Mouse (Mus musculus) kidney, adult 11 months (tissue): ENCODE results near the gene A530032D15Rik.
"Not testable (repeated sequence)": the region's sequence is repeated elsewhere in the genome, so short reads cannot be mapped to it uniquely, and the experiment has no call there.

Experiments
- DNase-seq: peaks from one replicate; pipeline ENCODE4 v3.0.0; 2022

A530032D15Rik gene

GRCm38 (mm10) chr1:85109753-85110152 is at the start of gene A530032D15Rik:
Gene A530032D15Rik, minus strand, starts transcription at chr1:85109853.
- not testable (repeated sequence) for DNase-seq

DNA sequence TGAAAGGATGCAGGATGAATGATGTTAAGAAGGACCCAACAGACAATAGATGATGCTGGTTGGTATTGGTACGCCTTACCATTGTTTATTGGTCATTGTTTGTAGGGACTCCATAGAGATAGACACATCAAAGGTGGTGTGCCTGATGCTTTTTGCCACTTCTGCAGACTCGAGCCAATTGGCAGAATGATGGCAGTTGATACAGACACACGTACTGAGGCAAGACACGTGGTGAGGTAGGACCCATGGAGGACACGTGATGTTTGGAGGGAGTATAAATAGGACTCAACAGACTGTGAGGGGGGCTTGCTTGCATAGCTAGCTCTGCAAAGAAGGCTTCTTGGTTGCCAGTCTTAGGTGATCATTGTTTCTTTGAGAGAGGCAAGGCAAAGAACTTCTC is 45.5 kb upstream of the A530032D15Rik start:
- not testable (repeated sequence) for DNase-seq

GRCm38 (mm10) chr1:85133671-85134070 is 24.0 kb upstream of the A530032D15Rik start:
- DNase-seq: not testable (repeated sequence)

GRCm38 (mm10) chr1:85121841-85122240 is 12.2 kb upstream of the A530032D15Rik start:
- DNase-seq: not testable (repeated sequence)

DNA sequence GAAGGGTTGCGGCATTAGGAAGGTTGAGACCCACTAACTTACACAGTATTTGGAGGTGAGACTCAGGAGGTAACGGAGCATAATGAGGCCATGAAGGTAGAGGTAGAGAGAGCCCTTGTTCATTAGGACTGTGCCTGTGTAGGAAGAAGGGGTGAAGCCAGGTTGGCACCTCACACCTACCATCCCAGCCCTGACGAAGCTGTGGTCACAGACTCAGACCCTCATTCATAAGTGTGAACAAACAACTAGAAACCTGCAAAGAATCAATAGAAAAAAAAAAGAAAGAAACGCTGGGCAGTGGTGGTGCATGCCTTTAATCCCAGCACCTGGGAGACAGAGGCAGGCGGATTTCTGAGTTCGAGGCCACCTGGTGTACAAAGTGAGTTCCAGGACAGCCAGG is 8.7 kb upstream of the A530032D15Rik start:
- DNase-seq: not testable (repeated sequence)

DNA sequence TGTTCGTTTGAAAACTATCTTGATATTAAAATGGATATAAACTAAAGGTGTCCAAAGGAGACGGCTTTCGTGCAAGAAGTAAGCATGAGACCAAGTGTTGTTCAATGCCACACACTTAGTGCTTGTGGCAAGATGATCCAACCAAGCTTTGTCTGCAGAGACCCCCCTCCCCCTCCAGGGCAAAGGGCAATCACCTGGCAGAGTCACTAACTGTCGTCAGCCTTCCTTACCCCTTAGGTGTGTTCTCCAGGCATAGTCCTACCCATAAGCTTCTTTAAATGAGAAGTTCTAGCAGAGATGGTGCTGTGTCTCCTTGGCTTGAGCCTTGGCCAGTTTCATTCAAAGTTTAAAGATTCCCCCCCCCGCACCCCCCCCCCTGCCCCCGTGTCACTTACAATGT is 7.9 kb upstream of the A530032D15Rik start:
- DNase-seq: not testable (repeated sequence)

DNA sequence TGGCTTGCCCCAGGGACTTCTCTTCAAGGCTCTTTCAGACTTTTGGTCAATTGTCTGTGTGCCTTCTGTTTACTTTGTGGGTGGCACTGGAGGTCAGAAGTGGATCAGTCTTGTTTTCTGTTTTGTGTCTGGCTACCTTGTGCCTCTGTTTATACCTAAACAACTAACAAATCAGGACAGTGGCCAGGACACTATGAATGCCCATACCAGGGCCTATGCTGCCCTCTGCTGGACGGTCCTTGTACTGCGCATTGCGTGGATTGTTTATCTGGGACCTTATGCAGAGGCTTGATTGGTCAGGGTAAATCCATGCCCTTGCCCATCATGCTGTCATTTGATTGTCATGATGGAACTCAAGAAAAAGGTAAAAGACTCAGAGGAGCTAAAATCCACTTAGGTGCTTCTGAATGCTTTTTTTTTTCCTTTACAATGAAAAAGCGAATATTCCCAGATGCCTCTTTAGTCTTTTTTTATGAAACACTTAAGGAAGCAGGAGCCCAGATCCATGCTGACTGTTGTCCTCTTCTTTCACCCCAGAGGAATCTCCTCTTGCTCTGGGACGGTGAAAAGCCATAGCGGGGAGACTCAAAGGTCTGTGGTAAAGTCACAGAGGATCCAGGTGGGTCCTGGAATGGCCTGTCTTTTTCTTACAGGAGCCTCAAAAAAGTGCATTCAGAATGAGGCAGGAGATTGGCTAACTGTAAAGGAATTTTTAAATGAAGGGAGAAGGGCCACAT is 5.2 kb upstream of the A530032D15Rik start:
- DNase-seq: peak; percentile 65

DNA sequence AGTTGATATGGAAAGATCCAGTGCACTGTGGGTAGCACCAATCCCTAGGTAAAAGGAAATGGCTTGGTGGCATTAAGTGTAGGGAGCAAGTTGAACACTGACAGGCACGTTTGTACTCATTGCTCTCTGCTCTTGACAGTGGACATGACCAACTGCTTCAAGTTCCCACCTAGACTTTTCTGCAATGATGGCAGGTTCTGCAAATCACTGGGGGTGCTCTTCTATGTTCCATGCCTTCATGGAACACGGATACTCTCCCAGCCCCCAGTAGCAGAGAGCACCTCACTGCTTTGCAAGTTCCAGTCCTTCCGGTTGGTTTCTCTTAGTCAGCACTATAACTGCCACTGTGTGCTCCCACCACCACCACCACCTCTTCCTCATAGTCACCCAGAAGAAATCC is 4.4 kb upstream of the A530032D15Rik start:
- DNase-seq: not testable (repeated sequence)

GRCm38 (mm10) chr1:85112889-85113288 is 3.2 kb upstream of the A530032D15Rik start:
- not testable (repeated sequence) for DNase-seq

GRCm38 (mm10) chr1:85112266-85112665 is 2.6 kb upstream of the A530032D15Rik start:
- DNase-seq: not testable (repeated sequence)

- DNase-seq: not testable (repeated sequence)
Measured at GRCm38 (mm10) chr1:85111572-85111971, 1.9 kb upstream of the A530032D15Rik start.

DNA sequence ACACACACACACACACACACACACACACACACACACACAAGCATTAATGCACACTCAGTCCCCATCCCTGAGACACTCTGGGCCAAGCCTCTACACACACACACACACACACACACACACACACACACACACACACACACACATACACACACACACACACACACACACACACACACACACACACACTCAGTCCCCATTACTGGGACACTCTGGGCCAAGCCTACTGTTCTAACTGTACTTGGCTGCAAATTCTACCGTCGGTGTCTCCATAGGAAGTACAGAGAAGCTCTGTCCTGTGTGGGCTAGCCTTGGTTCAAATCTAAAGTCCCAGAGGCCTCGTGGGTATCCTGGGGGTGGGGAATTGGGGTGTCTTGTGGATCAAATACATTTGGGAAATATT is 1.2 kb upstream of the A530032D15Rik start:
- not testable (repeated sequence) for DNase-seq

DNA sequence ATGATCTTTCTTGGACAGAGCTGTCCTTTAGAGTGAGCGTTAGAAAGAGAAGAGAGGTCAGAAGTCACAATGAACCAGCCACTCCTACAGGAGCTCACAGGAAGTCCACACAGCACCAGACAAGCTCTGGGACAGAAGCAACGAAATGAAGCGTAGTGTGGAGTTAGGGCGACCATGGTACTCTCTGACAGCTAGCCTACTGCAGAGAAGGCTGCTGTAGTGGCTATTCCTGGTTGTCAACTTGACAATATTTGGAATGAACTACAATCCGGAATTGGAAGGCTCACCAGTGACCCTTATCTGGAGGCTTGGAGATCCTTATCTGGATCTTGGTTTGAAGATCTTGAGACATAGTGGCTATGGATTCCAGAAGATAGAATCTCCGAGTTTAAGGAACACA is 3.6 kb downstream of the A530032D15Rik start:
- not testable (repeated sequence) for DNase-seq

DNA sequence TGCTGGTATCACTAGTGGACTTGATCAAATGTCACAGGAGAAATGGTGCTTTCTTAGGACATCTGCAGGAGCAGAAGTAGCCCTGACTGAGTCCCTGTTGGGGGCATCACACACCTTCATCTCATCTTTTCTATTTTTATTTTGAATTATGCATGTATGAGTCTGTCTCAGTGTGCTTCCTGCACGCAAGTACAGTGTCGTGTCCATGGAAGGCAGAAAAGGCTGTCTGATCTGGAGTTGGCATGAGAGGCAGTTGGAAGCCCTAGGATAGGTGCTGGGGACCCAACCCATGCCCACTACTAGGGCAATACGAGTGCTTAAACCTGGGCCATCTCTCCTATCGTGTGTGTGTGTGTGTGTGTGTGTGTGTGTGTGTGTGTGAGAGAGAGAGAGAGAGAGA is 4.3 kb downstream of the A530032D15Rik start:
- DNase-seq: not testable (repeated sequence)

- not testable (repeated sequence) for DNase-seq
Measured at GRCm38 (mm10) chr1:85101754-85102153, 7.9 kb downstream of the A530032D15Rik start.

DNA sequence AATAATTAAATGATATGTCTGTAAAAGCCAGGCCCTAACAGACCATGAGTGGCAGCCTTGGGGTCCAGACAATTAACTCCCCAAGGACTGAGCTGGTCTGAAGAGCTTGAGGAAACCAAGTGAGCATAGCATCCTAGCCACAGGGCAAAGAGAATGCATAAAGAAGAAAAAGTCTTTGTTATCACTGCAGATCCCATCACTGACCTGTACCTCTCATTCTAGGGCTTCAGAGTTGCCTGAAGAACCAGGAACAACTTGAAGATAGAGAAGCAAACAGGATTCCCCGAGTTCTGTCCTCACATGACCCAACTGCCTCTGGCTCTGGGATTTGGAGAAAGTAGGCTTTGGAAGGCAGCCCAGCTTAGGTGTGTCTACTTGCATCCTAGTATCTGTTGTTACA is 9.8 kb downstream of the A530032D15Rik start, which contains the start of gene Gm10553:
Gm10553 (plus strand) TSS at position 301 of the 400 bp plus-strand sequence.
- DNase-seq: not testable (repeated sequence)

DNA sequence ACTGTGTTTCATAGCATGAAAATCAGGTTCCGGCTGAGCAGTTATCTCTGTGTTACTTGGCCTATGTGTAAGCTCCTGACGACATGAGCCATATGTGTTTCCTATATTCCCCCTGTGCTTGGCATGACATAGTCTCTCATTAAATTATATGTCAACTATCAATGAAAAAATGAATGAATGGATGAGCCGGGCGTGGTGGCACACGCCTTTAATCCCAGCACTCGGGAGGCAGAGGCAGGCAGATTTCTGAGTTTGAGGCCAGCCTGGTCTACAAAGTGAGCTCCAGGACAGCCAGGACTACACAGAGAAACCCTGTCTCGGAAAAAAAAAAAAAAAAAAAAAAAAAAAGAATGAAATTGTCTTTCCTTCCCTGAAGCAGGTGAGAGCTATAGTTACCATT is 10.6 kb downstream of the A530032D15Rik start:
- DNase-seq: not testable (repeated sequence)

DNA sequence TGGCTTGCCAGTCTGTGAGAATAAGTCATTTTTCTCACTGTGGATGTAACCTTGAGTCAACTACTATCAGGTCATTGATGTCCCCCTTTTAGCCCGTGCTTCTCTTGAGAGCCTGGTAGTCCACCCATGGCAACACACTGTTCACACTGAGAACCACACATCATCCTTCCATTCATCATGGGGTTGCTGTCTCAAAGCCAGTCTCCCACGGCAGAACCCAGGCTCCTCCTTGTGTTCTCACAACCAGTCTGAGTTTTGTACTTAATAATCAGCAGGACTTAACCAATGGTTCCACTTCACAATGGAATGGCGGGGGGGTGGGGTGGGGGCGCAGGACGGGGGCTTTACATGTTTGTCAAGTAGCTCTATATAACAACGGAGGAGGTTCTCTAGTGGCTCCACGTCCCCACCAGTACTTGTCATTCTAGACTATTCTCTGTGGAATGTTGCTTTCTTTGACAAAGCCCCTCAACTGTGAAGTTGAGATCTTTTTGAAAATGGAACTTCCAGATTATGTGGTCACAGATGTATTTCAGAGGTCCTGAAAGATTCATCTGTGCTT is 16.6 kb downstream of the A530032D15Rik start:
- DNase-seq: not testable (repeated sequence)

DNA sequence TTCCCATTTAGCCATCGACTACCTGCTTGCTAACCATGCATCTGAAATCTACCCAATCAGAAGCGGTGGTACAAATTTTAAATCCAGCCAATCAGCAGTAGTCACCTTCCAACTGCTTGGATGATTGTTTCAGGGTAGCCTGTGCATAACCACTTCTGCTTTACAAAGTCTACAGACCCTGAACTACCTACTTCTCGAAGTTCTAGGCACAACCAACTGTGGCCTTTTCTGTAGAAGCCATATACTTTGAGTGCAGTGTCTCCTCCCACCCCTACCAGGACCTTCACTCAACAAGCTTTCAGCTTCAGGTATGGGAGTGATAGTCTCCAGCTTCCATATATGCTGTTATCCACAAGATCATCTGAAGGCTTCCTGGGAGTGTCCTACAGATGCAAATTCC is 17.5 kb downstream of the A530032D15Rik start:
- not testable (repeated sequence) for DNase-seq

- DNase-seq: not testable (repeated sequence)
Measured at GRCm38 (mm10) chr1:85086211-85086610, 23.4 kb downstream of the A530032D15Rik start.

DNA sequence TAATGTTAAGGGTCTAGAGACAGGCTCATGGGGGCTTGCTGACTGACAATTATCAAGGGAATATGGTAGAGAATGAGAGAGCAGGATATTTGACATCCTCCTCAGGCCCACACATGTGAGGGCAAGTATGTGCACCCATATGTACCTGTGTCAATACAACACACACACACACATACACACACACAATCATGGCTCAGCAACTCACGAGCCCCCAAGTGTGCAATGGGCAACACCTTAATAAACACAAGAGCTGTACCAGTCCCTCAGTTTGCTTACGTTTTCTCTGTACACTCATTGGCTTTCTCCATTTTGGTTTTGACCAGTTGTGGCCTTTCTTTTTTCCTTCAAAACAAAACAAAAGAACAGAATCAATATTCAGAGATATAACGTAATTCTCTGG is 24.9 kb downstream of the A530032D15Rik start:
- not testable (repeated sequence) for DNase-seq

DNA sequence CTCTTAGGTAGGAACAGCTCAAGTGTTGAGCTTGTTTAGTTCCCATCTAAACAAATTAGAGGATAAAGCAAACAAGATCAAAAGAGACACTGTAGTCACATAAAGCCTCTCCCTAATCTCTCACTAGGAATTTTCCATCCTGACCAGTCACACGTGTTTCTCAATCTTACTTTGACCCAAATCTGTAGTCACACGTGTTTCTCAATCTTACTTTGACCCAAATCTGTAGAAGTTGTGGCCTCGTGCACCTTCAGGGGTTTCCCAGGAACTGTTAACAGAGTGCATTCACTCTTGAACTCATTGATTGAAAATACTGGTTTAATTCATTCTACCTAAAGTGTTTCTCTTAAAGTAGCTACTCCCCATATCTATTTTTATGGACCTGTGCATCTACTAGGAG is 36.6 kb downstream of the A530032D15Rik start:
- not testable (repeated sequence) for DNase-seq

DNA sequence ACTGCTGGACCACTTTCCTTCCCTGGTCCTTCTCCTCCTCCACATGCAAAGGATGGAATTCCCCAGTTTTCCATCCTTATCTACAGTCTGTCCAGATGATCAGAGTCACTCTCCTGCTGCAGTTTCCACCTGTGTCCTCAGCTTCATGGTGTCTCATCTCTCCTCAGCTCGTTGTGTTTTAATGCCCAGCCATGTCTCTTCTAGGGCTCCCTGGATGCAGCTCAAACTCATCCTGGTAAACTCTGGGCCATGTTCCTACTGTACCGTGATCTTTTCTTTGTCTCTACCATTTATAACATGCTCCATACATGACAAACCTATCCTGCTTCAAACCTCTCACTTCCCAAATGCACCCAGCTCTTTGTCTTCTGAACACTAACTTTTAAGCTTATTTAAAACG is 38.0 kb downstream of the A530032D15Rik start:
- DNase-seq: not testable (repeated sequence)

GRCm38 (mm10) chr1:85035801-85036200 is 73.9 kb downstream of the A530032D15Rik start:
- DNase-seq: not testable (repeated sequence)
